Mouse (Mus musculus): Measurements from ENCODE around the gene Fa2h. TPM values are rescaled to one million over a fixed set of nuclear protein-coding genes. Genes with fewer than 3 reads are reported as not detected.

Fa2h gene
- polyA plus RNA-seq, 1 experiment from 2014 or later, result 4.3 TPM

Other genes with a start within 250 kb of the Fa2h start
- 63.4 and 63.7 TPM in 2 replicates for gene Glg1, start 134.6 kb downstream of the Fa2h start, polyA plus RNA-seq (2015; fragmentation: Nextera tagmentation; extraction: Ambion mirVana)
- 45.2 and 52.3 TPM in 2 replicates for gene Rfwd3, start 93.6 kb downstream of the Fa2h start, polyA plus RNA-seq (2015; fragmentation: Nextera tagmentation; extraction: Ambion mirVana)
- gene Mlkl, start 55.6 kb downstream of the Fa2h start, polyA plus RNA-seq (2015; fragmentation: Nextera tagmentation; extraction: Ambion mirVana), result 2.4 TPM in 2 replicates
- 5.5 and 5.8 TPM in 2 replicates for gene Wdr59, start 128.3 kb upstream of the Fa2h start, polyA plus RNA-seq (2015; fragmentation: Nextera tagmentation; extraction: Ambion mirVana)
- gene Znrf1, start 142.3 kb upstream of the Fa2h start, polyA plus RNA-seq (2015; fragmentation: Nextera tagmentation; extraction: Ambion mirVana), result 31.1 and 32.9 TPM in 2 replicates
- 1.2 and 1.7 TPM in 2 replicates for gene Ldhd, start 236.6 kb upstream of the Fa2h start, polyA plus RNA-seq (2015; fragmentation: Nextera tagmentation; extraction: Ambion mirVana)
- 17.7 and 19.8 TPM in 2 replicates for gene Zfp1, start 249.6 kb upstream of the Fa2h start, polyA plus RNA-seq (2015; fragmentation: Nextera tagmentation; extraction: Ambion mirVana)